Mouse (Mus musculus) myocyte (in vitro differentiated cells): ENCODE measurements around the gene Prune1.

Experiments
- CEBPB ChIP-seq: IDR thresholded peaks from 2 replicates; pipeline ENCODE4 v1.6.1; 2011; ENCODE audit warnings: mild to moderate bottlenecking, moderate library complexity; ENCODE audit not compliant: poor library complexity, insufficient read depth, severe bottlenecking
- MAX ChIP-seq: IDR thresholded peaks from one replicate; pipeline ENCODE4 v1.6.1; 2011; ENCODE audit warnings: low read depth, mild to moderate bottlenecking, control low read depth
- MYOD1 ChIP-seq, 3 experiments: IDR thresholded peaks; one replicate each; pipeline ENCODE4 v1.6.1; 2011; ENCODE audit warnings: control low read depth in 2 of 3, low read depth in 2 of 3, mild to moderate bottlenecking in 2 of 3, moderate library complexity in 1 of 3; ENCODE audit not compliant: insufficient read length in 2 of 3, control insufficient read depth in 1 of 3
- MYOG ChIP-seq, 3 experiments: IDR thresholded peaks; one replicate each; pipeline ENCODE4 v1.6.1; 2011; ENCODE audit warnings: control low read depth in 2 of 3, low read depth in 2 of 3, mild to moderate bottlenecking in 2 of 3; ENCODE audit not compliant: insufficient read length in 2 of 3, control insufficient read depth in 1 of 3, insufficient read depth in 1 of 3
- POLR2A ChIP-seq: IDR thresholded peaks from one replicate; pipeline ENCODE4 v1.6.1; 2011; ENCODE audit warnings: low read depth, mild to moderate bottlenecking, control low read depth, moderate library complexity; ENCODE audit not compliant: insufficient read length
- POLR2AphosphoS2 ChIP-seq: IDR thresholded peaks from one replicate; pipeline ENCODE4 v1.6.1; 2011; ENCODE audit warnings: low read depth, control low read depth; ENCODE audit not compliant: insufficient read length
- TCF12 ChIP-seq: IDR thresholded peaks from one replicate; pipeline ENCODE4 v1.6.1; 2011; ENCODE audit warnings: mild to moderate bottlenecking, control low read depth; ENCODE audit not compliant: poor library complexity, insufficient read depth, severe bottlenecking
- TCF3 ChIP-seq: IDR thresholded peaks from one replicate; pipeline ENCODE4 v1.6.1; 2011; ENCODE audit warnings: low read depth, control low read depth; ENCODE audit not compliant: insufficient read length
- USF1 ChIP-seq: IDR thresholded peaks from one replicate; pipeline ENCODE4 v1.6.1; 2011; ENCODE audit warnings: low read depth, mild to moderate bottlenecking, control low read depth, moderate library complexity

DNA sequence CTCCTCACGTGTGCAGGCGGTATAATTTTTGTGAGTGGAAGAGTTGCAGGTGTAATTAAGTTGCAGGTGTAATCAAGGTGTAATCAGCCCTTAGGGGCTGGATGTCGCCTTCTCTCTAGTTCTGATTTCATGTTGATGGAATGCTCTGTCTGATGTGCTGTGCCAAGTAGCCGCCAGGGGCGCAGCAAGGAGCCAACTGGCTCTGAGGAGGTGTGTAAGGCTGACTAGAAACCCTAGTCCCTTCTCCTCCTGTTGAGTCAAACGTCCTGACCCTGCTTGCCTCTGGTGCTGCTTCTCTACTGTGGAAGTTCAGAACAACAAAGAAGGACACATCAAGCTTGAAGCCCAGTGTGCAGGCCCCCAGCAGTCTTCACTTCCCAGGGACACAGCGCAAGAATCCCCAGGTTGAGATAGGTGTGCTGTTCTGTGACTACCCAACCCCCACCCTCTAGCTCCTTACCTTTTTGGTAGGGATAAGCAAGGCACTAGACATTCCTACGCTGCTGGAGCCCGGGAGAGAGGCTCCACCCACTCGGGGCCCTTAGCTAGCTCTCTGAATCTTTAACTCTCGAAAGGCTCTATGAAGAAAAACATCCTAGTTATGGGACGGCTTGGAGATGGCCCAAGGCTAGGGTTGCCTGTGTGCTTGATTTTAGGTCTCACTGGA is 35.7 kb upstream of the Prune1 start:
- TF ChIP-seq MYOG (IDR thresholded peaks at IDR 0.05; ENCODE audit: control insufficient read depth in 1 of 3, insufficient read depth in 1 of 3, insufficient read length in 2 of 3, low read depth in 2 of 3), result no peak
- no peak for TF ChIP-seq USF1
- no peak for TF ChIP-seq POLR2AphosphoS2
- TF ChIP-seq POLR2A, result no peak
- peak in 1 of 3 experiments; percentile 15 for TF ChIP-seq MYOD1 (IDR thresholded peaks at IDR 0.05; ENCODE audit: control insufficient read depth in 1 of 3, insufficient read length in 2 of 3, low read depth in 2 of 3)
- TF ChIP-seq CEBPB, result no peak
- TF ChIP-seq MAX, result no peak
- no peak for TF ChIP-seq TCF12
- TF ChIP-seq TCF3, result no peak
